Mouse (Mus musculus): ENCODE results near the gene Borcs5.
"Not testable (repeated sequence)": the region's sequence is repeated elsewhere in the genome, so short reads cannot be mapped to it uniquely, and the experiment has no call there.

The Borcs5 gene

DNA sequence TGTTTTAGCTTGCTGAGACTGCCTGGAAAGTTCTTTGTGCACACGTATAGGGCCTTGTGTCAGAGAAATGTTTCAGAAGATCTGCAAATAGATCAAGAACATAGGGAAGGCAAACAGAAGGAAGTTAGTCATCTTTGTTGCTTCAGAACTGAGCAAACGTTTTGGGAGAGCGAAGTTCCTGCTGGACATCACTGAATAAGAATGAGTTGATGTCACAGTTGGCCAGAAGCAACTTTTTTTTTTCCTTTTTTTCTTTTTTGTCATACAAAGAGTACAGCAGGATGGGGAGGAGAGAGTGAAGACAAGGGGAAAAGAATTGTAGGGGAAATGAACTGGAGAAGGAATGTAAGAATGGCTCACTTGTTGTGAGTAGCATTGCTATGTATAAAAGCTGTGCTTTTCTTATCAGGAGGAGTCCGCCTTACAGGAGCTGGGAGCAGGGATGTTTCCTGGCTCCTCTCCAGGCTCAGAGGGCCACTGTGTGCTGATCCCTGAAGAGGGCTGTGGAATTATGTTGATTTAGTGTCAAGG is 31.6 kb downstream of the Borcs5 start:
- no peak for DNase-seq (ENCODE audit: low read depth, low spot score)

DNA sequence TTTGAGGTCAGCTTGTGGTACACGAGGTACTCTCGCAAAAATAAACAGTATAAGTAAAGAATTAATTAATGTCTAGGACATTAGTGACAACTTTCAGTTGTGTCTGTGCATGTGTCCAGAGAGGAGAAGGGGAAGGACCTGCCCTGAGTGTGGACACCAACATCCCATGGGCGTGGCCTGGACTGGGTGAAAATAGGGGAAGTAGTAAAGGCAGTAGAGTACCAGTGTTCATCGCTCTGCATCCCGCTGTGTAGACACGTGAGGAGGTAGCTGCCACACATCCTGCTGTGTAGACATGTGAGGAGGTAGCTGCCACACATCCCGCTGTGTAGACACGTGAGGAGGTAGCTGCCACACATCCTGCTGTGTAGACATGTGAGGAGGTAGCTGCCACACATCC is 34.4 kb downstream of the Borcs5 start:
- not testable (repeated sequence) for DNase-seq (ENCODE audit: low read depth, low spot score)

GRCm38 (mm10) chr6:134677504-134677903 is 38.2 kb downstream of the Borcs5 start:
- no peak for DNase-seq (ENCODE audit: low read depth, low spot score)

DNA sequence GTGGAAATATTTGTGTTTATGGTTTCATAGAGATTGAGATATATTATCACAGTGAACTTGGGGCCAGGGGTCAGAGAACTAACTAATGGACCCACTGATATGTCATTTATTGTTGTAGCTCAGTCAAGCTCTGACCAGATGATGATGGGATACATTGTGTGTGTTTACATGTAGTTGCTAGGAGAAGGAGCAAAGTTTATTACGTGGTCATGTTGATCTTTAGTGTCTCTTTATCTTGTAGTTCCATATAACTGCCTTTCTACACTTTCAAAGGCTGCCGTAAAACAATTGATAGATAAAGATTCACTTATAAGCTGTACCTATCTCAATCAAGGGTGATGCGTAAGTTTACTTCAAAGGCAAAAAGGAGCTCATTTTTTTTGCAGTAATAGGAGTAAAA is 38.7 kb downstream of the Borcs5 start:
- no peak for DNase-seq (ENCODE audit: low read depth, low spot score)

- not testable (repeated sequence) for DNase-seq (ENCODE audit: low read depth, low spot score)
Measured at GRCm38 (mm10) chr6:134679330-134679729, 40.0 kb downstream of the Borcs5 start.

DNA sequence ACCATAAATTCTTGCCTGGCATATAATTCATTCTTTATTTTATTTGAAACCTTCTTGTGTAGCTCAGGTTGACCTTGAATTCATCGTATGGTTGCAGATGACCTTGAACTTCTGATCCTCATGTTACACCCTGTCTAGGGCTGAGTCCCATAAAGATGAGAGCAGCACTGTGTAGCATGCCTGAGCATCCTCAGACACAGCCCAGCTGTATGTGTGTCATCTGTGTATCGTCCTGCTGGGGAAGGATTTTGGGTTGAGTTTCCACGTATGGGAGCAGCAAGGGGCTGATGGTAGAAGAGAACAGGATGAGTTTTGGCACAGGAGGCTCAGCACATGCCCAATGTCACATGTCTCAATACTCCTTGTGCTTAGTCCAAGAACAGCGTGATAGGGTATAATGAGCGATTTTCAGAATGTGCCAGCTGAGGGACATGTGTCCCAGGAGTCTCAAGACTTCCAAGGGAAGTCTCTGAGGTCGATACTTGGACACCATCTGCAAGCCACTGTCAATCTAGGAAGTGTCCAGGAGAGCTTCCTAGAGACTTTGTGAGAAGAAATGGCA is 45.1 kb downstream of the Borcs5 start:
- DNase-seq (ENCODE audit: low read depth, low spot score), result no peak

DNA sequence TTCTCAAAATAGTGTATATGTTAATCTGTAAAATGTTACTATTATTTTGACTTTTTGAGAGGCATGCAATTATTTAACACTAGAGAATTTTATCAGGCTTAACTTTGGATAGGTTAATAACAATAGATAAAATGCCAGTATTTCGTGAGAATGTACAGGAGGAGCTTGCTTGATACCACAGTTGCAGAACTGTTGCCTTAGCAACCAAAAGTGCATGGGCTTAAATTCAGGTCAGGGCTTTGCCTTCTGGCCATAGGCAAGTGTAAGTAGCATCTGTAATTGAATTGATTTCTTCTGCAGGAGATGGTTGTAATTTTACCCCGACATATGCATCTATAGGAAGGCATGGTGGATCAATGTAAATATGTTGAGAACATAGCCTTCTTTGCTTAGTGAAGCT is 45.7 kb downstream of the Borcs5 start:
- no peak for DNase-seq (ENCODE audit: low read depth, low spot score)

DNA sequence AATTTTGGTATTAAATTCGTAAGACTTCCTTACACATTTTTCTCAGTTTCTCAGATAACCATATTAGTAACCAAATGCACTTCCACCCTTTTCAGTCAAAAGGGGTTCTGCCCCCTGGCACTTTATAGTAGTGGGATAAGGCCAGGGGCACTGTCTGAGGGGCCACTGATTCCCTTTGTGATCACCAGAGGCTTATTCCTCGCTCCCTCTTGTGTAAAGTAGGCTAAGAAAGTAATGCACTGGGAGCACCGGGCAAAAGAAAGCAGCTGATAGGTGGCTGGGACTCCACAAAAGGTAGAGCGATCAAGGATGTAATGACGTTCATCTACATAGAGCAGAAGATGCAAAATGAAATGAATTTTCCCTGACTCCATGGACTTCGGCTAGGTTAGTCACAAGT is 46.2 kb downstream of the Borcs5 start:
- no peak for DNase-seq (ENCODE audit: low read depth, low spot score)

- no peak for DNase-seq (ENCODE audit: low read depth, low spot score)
Measured at GRCm38 (mm10) chr6:134694498-134694897, 55.2 kb downstream of the Borcs5 start.

- no peak for DNase-seq (ENCODE audit: low read depth, low spot score)
Measured at GRCm38 (mm10) chr6:134694988-134695387, 55.7 kb downstream of the Borcs5 start.

- DNase-seq (ENCODE audit: low read depth, low spot score), result no peak
Measured at GRCm38 (mm10) chr6:134695625-134696024, 56.3 kb downstream of the Borcs5 start.

DNA sequence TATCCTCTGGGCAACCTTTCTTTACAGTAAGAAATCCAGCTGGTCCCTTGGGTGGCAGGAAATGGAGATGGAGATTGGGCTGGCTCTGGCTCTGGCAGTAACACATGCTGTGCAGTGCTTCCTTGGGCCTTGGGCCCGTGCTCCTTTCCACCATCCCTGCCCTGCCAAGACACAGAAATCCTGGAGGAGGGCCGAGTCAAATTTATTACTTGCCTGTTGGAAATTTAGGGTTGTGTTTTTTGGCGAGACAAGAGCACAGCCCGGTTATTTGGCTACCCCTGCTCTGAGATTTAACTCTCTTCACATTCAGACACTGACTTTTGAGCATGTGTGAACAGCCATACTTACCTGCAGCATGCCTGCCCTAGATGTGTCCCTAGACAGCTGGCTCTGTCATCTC is 56.8 kb downstream of the Borcs5 start:
- no peak for DNase-seq (ENCODE audit: low read depth, low spot score)

DNA sequence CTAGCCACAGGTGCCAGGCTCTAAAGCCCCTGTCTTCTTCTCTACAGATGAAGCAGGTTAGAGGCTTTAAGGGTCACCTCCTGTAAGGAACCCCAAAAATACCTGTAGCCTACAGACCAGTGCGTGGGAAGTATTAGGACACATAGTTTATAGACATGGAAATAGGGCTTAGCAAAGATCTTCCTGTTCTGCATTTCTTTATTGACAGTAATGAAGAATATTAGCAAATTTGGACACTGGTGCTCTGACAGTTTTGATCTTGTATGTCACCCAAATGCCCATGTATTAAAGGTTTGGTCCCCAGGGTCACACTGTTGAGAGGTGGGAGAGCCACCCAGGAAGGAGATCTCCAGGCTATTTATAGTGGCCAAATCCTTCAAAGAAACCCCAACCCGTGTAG is 57.2 kb downstream of the Borcs5 start:
- no peak for DNase-seq (ENCODE audit: low read depth, low spot score)

DNA sequence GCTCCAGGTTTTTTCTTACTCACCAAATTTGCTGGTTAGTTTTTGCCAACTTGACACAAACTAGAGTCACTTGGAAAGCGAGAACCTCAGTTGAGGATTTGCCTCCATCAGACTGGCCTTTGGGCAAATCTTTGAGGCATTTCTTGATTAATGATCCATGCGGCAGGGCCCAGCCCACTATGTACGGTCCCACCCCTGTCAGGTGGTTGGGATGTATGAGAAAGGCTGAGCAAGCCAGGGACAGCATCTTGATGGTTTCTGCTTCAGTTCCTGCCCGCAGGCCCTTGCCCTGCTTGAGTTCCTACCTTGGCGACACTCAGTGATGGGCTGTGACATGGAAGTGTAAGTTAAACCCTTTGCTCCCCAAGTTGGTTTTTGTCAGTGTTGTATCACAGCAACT is 58.9 kb downstream of the Borcs5 start:
- no peak for DNase-seq (ENCODE audit: low read depth, low spot score)

DNA sequence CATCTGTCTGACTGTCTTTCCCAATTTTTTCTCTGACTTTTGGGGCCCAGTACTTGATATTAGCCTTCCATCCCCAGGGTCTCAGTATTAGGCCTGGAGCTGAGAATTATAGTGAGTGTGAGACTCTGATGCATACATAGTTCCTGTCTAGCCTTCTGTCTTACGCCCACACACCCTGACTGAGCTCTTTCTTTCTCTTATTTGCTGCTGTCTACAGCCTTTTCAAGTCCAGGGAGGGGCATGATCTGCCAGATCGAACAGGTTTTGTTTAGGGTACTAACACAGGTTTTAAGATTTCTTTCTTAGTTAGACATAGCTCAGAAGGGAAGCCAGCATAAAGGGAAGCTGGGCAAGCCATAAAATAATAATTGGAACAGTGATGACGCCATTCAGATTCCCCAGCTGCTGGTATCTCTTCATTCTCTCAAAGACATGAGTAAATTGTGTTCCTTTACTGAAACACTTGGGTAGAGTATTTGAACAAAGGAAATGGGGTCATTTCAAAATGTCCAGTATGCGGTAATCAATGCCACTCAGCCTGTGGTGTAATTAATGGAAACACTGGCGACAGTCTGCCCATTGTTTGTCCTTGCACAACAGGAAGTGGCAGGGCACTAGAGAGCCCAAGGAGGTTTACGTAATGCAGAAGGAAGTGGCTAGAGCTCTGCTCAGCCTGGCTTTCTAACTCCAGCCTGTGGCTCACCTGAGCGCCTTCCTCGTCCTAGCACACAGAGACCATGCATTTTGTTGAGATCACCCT is 61.3 kb downstream of the Borcs5 start:
- DNase-seq (ENCODE audit: low read depth, low spot score), result no peak

DNA sequence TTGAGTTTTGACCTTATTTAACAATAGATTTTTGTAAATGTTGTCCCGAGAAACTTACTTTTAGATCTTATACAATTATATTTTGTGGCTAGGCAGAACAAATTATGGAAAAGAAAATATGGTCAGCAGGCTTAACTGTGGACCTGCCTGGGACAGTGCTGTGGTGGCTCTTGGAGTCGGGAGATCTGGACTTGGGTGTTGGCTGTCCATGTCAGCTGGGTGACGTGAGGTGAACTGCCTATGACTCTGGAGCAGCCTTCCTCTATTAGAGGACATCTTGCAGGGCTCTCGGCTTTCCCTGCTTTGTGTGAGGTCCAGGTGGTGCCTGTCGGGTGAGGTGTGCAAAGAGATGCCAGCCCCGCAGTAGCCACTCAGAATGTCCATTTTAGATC is 61.9 kb downstream of the Borcs5 start:
- DNase-seq (ENCODE audit: low read depth, low spot score), result no peak

GRCm38 (mm10) chr6:134702184-134702583 is 62.9 kb downstream of the Borcs5 start:
- no peak for DNase-seq (ENCODE audit: low read depth, low spot score)

GRCm38 (mm10) chr6:134703053-134703690 is 63.9 kb downstream of the Borcs5 start:
- no peak for DNase-seq (ENCODE audit: low read depth, low spot score)

DNA sequence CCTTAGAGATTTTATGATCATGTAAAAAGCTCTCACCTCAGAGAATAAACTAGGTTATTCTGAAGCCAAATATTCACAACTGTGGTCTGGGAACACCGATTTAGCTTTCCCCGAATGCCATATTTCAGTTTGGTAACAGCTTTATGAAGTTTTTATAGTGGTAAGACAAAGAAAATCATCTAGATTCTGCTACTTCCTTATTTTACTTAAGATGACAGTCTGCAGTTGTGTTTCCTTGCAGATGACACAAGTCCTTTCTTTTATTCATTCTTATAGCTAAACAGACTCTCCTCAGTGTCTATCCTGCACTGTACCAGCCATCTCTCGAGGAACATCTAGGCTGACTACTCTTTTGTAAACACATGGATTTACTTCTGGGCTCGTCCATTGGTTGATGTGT is 67.2 kb downstream of the Borcs5 start:
- no peak for DNase-seq (ENCODE audit: low read depth, low spot score)

GRCm38 (mm10) chr6:134710020-134710419 is 70.7 kb downstream of the Borcs5 start:
- DNase-seq (ENCODE audit: low read depth, low spot score), result no peak

DNA sequence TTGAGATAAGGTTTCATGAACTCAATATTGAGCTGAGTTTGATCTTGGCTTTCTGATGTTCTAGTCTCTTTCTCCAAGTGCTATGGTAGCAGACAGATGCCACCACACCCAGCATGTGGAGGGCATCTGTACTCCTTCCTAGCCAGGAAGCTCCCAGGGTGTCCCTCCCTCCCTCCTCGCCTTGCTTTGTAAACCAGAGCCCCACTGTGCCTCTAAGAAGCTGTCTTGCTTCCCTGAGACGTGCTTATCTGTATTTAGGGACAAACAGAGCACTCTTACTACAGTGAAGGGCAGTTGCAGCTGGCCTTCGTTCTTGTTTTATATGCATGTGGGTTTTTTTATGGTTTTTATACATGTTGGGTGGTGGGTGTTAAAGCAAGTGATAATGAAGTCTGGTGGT is 74.0 kb downstream of the Borcs5 start:
- DNase-seq (ENCODE audit: low read depth, low spot score), result no peak

- DNase-seq (ENCODE audit: low read depth, low spot score), result no peak
Measured at GRCm38 (mm10) chr6:134713897-134714296, 74.6 kb downstream of the Borcs5 start.

- DNase-seq (ENCODE audit: low read depth, low spot score), result no peak
Measured at GRCm38 (mm10) chr6:134716168-134716587, 76.9 kb downstream of the Borcs5 start.
